Mouse (Mus musculus) R1 (cell line): ENCODE results near the gene Ccdc34.
"Not testable (repeated sequence)": the region's sequence is repeated elsewhere in the genome, so short reads cannot be mapped to it uniquely, and the experiment has no call there.

Source experiments
- DNase-seq: peaks from one replicate; pipeline ENCODE4 v3.0.0-alpha.2; 2018; ENCODE audit warnings: low read depth, low spot score

Gene Ccdc34

GRCm38 (mm10) chr2:110077655-110078054 lies 60.0 kb downstream of the Ccdc34 start:
- no peak for DNase-seq

DNA sequence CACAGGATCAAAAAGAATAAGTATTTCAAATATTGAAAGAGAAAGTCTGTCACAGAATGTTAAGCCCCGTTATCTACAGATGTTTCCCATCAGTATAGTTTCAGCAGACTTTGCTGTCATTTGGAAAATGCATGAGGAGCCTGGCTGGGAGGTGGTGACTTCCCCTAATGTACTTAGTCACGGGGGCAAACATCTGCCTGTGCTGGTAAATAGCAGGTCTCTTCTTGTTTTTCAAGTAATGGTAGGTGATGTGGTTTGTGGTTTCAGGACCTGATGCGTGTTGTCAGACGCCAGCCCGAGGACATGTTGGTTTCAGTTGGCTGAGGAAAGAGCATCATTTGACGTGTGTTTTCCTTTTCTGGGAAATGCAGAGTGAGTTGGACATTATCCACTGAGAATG lies 62.9 kb downstream of the Ccdc34 start:
- DNase-seq = no peak

DNA sequence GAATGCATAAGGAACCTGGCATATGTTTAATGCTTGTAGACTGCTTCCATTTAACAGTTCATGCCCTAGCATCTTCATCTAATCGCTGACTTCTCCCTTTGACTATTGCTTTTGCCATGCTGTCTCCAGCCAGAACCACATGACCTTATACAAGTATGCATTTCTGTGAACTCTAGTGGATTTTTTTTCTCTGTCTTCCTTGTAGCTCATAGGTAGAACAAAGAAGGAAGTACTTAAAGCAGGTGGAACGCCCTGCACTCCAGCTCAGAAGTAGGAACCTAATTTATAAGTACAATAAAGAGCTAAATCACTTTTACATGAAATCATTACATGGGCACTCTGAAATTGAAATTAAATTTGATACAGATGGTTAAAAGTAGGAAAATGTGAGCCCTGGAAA lies 65.4 kb downstream of the Ccdc34 start:
- no peak for DNase-seq

- no peak for DNase-seq
Measured at GRCm38 (mm10) chr2:110085701-110086143, 68.1 kb downstream of the Ccdc34 start.

- no peak for DNase-seq
Measured at GRCm38 (mm10) chr2:110114133-110114532, 96.5 kb downstream of the Ccdc34 start.

DNA sequence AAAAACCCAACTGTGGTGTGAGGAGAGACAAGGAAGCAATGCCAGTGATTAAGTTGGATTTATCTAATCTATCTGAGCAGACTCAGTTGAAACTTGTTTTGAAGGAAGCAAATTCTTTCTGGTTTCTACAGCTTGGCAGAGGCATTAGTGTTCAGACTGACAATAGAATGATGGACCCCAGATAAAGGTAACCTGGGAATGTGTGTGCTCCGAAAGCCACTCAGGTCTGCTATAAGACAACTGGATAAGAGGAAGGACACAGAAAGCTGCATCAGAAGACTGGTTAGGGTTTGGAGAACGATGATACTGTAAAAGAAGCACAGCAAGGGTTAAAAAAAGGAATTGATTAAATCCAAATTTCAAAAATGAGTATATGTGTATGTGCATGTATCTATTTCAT lies 111.8 kb downstream of the Ccdc34 start:
- DNase-seq = no peak

DNA sequence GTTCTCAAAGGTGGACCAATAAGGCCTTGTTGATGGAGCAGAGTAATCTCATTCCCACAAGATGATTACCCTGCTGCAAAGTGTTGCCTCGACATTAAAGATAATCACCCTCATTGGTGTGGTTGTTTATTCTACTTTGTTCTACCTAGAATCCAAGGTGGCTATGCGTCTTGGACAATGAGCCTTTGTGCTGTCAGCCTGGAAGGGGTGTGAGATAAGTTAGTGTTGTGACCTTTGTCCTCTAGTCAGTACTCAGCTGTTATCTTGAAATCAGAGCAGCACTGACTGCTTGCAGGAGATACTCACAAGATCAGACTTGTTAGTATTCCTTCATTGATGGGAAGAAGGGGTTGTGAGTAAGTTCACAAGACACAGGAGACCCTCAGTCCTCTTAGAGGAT lies 114.0 kb downstream of the Ccdc34 start:
- no peak for DNase-seq

GRCm38 (mm10) chr2:110133356-110134115 lies 115.9 kb downstream of the Ccdc34 start:
- no peak for DNase-seq

GRCm38 (mm10) chr2:110134765-110135594 lies 117.4 kb downstream of the Ccdc34 start:
- no peak for DNase-seq

DNA sequence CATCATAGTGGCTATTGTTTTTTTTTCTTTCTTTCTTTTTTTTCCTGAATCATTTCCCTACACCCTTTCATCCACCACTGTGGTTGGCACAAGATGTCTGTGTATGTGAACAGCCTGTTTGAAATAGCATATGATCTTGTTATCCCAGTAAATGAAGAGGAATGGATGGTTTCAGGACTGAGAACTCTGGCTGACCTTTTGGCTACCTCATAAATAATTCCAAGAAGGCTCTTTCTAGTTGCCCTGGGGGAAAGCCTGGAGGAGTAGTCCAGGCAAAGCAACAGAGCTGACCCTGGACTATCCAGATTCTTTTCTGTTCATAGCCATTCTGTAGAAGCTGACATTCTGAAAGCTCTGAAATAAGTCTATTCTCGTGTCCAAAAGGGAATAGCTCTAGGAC lies 119.7 kb downstream of the Ccdc34 start:
- no peak for DNase-seq

- no peak for DNase-seq
Measured at GRCm38 (mm10) chr2:110138096-110138495, 120.5 kb downstream of the Ccdc34 start.

DNA sequence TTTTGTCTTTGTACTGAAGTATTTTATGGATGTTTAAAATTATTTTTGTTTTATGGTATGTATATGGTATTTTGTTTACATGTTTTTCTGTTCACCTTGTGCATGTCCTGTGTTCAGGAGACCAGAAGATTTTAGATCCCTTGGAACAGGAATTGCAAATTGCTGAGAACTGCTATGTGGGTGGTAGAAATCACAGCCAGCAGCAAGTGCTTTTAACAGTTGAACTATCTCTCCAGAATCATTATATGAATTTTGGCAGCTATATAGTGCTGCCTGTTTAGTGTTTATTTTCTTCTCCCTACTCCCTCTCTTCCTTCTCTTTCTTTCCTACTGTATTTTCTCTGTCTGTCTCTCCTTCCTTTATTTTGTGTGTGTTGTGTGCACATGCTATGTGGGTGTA lies 130.4 kb downstream of the Ccdc34 start:
- not testable (repeated sequence) for DNase-seq

DNA sequence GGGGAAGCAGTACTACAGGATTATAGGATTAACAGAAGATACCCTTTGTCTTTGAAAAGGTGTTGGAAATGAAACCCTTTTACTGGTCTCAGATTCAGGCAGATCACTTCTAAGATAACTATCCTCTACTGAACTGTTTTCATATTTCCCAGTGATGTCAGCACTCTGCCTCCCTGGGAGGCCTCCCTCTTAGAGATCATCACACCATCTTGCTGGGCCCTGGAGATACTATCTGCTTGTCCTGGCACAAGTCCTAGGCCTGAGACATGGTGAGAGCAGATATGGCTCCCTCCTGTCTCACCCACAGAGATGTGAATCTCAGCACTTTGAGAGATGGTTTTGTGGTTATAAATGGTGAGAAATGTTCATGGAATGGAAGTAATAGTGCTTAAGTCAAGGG lies 131.6 kb downstream of the Ccdc34 start:
- DNase-seq = no peak

DNA sequence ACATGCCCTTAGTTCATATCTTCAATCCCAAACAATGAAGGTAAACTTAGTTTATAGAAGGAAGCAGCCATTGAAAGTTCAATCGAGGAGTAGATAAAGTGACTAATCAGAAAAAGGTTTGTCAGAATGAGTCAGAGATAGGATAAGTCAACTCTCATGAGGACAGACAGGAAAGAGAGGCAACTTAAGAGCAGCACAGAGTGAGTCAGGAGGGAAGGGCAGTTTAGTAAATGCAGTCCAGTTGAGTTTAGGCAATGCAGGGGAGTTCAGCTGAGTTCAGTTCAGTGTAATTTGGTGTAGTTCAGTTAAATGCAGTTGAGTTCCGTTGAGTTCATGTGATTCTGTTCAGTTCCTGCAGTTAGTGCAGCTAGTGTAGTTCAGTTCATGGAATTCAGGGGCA lies 138.7 kb downstream of the Ccdc34 start:
- DNase-seq = no peak

DNA sequence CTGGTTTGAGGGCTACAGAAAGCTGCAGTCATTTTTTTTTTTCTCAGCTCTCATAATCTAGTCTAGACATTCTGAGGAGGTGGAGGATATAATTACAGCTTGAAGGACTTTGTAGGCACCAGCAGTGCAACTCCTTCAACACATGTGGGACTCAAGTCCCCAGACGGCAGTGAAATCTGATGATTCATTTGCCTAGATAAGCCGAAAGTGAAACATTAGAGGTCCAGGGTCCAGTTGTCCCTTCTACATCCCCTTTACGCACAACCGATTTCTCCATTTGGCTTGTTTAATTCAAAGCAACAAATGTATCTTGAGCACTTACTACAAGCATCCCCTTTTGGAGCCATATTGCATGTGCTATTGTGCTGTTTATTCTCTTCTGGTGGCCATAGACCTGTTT lies 147.4 kb downstream of the Ccdc34 start:
- no peak for DNase-seq

DNA sequence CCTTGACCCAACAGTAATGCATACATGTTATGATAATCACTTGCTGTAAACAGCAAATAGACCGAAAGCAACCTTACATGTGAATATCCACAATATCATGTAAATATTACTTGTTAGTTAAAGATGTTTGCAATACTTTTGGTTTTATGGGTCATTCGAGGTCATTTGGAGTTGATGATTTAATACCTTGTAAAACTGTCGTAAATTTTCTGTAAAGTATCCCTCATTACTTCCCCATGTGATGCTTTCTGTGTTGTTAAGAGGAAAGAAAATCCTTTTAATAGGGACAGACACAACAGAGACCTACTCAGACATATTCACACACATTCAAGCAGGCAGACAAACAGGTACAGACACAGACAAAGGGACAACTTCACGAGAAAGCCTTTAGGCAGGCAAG lies 150.1 kb downstream of the Ccdc34 start:
- DNase-seq = no peak

GRCm38 (mm10) chr2:110168361-110168760 lies 150.7 kb downstream of the Ccdc34 start:
- DNase-seq = no peak

DNA sequence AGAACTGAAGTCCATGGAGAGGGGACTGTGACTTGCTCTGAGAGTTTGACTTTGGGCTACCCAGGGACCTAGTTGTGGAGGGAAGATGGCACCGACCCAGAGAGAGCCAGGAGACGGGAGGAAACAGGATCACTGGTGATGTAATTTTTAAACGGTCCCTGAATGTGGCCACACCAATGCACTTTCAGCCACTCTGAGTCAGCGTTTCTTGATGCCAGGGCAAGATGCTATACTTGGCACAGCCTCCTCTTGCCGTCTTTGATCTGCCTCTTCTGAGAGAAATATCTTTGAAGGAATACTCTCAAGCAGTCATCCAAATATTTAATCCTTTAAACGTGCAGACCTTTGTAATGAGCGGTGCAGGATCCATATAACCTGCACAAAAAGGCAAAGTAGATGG lies 154.8 kb downstream of the Ccdc34 start:
- no peak for DNase-seq

DNA sequence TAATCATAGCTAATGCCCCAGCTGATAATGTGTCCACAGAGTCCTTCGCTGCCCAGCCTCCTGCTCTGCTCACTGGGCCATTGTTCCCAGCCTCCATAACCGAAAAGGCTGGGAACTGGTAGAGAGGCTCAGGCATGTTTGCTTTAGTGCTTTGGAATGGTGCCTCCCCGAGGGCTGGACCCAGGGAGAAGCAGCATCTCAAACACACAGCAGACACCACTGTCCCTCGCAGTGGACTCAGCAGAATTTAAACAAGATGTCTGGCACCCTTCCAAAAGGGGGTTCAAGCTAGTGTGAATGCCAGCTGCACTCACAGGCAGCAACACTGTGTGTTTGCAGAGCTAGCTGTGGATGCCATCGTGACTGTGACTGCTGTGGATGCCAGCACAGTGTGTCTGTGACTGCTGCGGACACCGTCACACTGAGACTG lies 156.2 kb downstream of the Ccdc34 start:
- no peak for DNase-seq

GRCm38 (mm10) chr2:110176761-110177400 lies 159.3 kb downstream of the Ccdc34 start:
- DNase-seq = no peak

- DNase-seq = no peak
Measured at GRCm38 (mm10) chr2:110177406-110177805, 159.8 kb downstream of the Ccdc34 start.

GRCm38 (mm10) chr2:110177879-110178278 lies 160.3 kb downstream of the Ccdc34 start:
- DNase-seq = no peak
